13 mouse cellular contexts compared by ENCODE assay signal in genomic region chr15:7201421-7202380, GRCm38 (mm10).
DNase-seq lines count a peak whose midpoint lies in the region; ATAC-seq lines count a peak whose summit lies in the region.
"Had no signal": no experiment of that assay in that cellular context is flagged by ENCODE, and none has a peak within 500 bp of the region (broad histone marks: within the 10 kb centered on the region; RNA-seq: fewer than 3 reads in every experiment).

No protein-coding gene starts in this region.

- H3K4me3 ChIP-seq in hindbrain, embryonic 10.5 days = no peak overlapping the region
- no peak overlapping the region for H3K4me3 ChIP-seq in hindbrain, embryonic 11.5 days (ENCODE audit: low read depth, low read length)
- no peak overlapping the region for H3K4me3 ChIP-seq in neural tube, embryonic 13.5 days
- H3K4me3 ChIP-seq in hindbrain, embryonic 15.5 days = no peak overlapping the region
- H3K4me3 ChIP-seq in stomach, embryonic 16.5 days (replicated peaks; ENCODE audit: low read length) = no peak overlapping the region
- H3K4me3 ChIP-seq: forebrain, embryonic 12.5 days; liver, embryonic 15.5 days had no signal

- no peaks in the 10 kb centered on the region for H3K36me3 ChIP-seq in hindbrain, embryonic 10.5 days
- no peaks in the 10 kb centered on the region for H3K36me3 ChIP-seq in hindbrain, embryonic 11.5 days (ENCODE audit: control insufficient read depth, insufficient read depth, low read length)
- no peaks in the 10 kb centered on the region for H3K36me3 ChIP-seq in neural tube, embryonic 13.5 days
- H3K36me3 ChIP-seq in hindbrain, embryonic 15.5 days = no peaks in the 10 kb centered on the region
- H3K36me3 ChIP-seq in stomach, embryonic 16.5 days (ENCODE audit: control insufficient read depth, insufficient read depth, low read length) = no peaks in the 10 kb centered on the region
- H3K36me3 ChIP-seq: forebrain, embryonic 12.5 days; liver, embryonic 15.5 days had no signal

- H3K27ac ChIP-seq in hindbrain, embryonic 10.5 days = peak overlapping the region; percentile 75
- no peak overlapping the region for H3K27ac ChIP-seq in hindbrain, embryonic 11.5 days (ENCODE audit: low read depth, low read length)
- H3K27ac ChIP-seq in neural tube, embryonic 13.5 days (replicated peaks) = peak overlapping the region; percentile 62
- peak overlapping the region; percentile 18; the same call in 1 of the 2 replicates for H3K27ac ChIP-seq in hindbrain, embryonic 15.5 days (replicated peaks)
- peak overlapping the region; percentile 93 for H3K27ac ChIP-seq in stomach, embryonic 16.5 days (ENCODE audit: low read length)
- H3K27ac ChIP-seq: forebrain, embryonic 12.5 days; liver, embryonic 15.5 days had no signal

- no peak overlapping the region for H3K4me2 ChIP-seq in hindbrain, embryonic 11.5 days (replicated peaks; ENCODE audit: low read depth, low read length)
- no peak overlapping the region for H3K4me2 ChIP-seq in neural tube, embryonic 13.5 days
- no peak overlapping the region for H3K4me2 ChIP-seq in hindbrain, embryonic 15.5 days
- no peak overlapping the region for H3K4me2 ChIP-seq in stomach, embryonic 16.5 days (ENCODE audit: low read depth, low read length)
- H3K4me2 ChIP-seq: forebrain, embryonic 12.5 days; liver, embryonic 15.5 days had no signal

- H3K27me3 ChIP-seq in hindbrain, embryonic 10.5 days (ENCODE audit: insufficient read depth, poor library complexity, severe bottlenecking) = no peaks in the 10 kb centered on the region
- H3K27me3 ChIP-seq in hindbrain, embryonic 11.5 days (ENCODE audit: control insufficient read depth, insufficient read depth, low read length) = no peaks in the 10 kb centered on the region
- H3K27me3 ChIP-seq in neural tube, embryonic 13.5 days = no peaks in the 10 kb centered on the region
- no peaks in the 10 kb centered on the region for H3K27me3 ChIP-seq in hindbrain, embryonic 15.5 days
- no peaks in the 10 kb centered on the region for H3K27me3 ChIP-seq in stomach, embryonic 16.5 days (ENCODE audit: control insufficient read depth, insufficient read depth, low read length)
- H3K27me3 ChIP-seq: forebrain, embryonic 12.5 days had no signal

- H3K9ac ChIP-seq in hindbrain, embryonic 11.5 days (ENCODE audit: low read depth, low read length) = no peak overlapping the region
- no peak overlapping the region for H3K9ac ChIP-seq in neural tube, embryonic 13.5 days
- no peak overlapping the region for H3K9ac ChIP-seq in hindbrain, embryonic 15.5 days
- no peak overlapping the region for H3K9ac ChIP-seq in stomach, embryonic 16.5 days (ENCODE audit: low read length)
- H3K9ac ChIP-seq: forebrain, embryonic 12.5 days; liver, embryonic 15.5 days had no signal

- H3K9me3 ChIP-seq in hindbrain, embryonic 10.5 days = no peaks in the 10 kb centered on the region
- no peaks in the 10 kb centered on the region for H3K9me3 ChIP-seq in hindbrain, embryonic 11.5 days (ENCODE audit: control insufficient read depth, low read length)
- H3K9me3 ChIP-seq in neural tube, embryonic 13.5 days = no peaks in the 10 kb centered on the region
- H3K9me3 ChIP-seq in hindbrain, embryonic 15.5 days = no peaks in the 10 kb centered on the region
- no peaks in the 10 kb centered on the region for H3K9me3 ChIP-seq in stomach, embryonic 16.5 days (replicated peaks; ENCODE audit: control insufficient read depth, low read length)
- H3K9me3 ChIP-seq: forebrain, embryonic 12.5 days; liver, embryonic 15.5 days had no signal

- WGBS in hindbrain, embryonic 10.5 days = 55% methylated on average over 9 of the region's 9 CpGs
- 64% methylated on average over 9 of the region's 9 CpGs for WGBS in hindbrain, embryonic 11.5 days
- 49% methylated on average over 9 of the region's 9 CpGs for WGBS in neural tube, embryonic 13.5 days
- 54% methylated on average over 9 of the region's 9 CpGs for WGBS in hindbrain, embryonic 15.5 days
- 39% methylated on average over 9 of the region's 9 CpGs for WGBS in stomach, embryonic 16.5 days

- H3K4me1 ChIP-seq in hindbrain, embryonic 10.5 days (replicated peaks) = peaks cover 81% of the 10 kb centered on the region
- peaks cover 16% of the 10 kb centered on the region for H3K4me1 ChIP-seq in hindbrain, embryonic 11.5 days (replicated peaks; ENCODE audit: control insufficient read depth, insufficient read depth, low read length)
- peaks cover 75% of the 10 kb centered on the region for H3K4me1 ChIP-seq in neural tube, embryonic 13.5 days (replicated peaks)
- peaks cover 23% of the 10 kb centered on the region for H3K4me1 ChIP-seq in hindbrain, embryonic 15.5 days (replicated peaks)
- H3K4me1 ChIP-seq in stomach, embryonic 16.5 days (ENCODE audit: control insufficient read depth, insufficient read depth, low read length) = peaks cover 30% of the 10 kb centered on the region
- H3K4me1 ChIP-seq: liver, embryonic 15.5 days had no signal

- no peak for DNase-seq in hindbrain, embryonic 10.5 days (ENCODE audit: low spot score)
- DNase-seq in hindbrain, embryonic 11.5 days (ENCODE audit: low spot score) = no peak
- DNase-seq in neural tube, embryonic 10.5 days (ENCODE audit: extremely low spot score, low spot score) = no peak
- no peak for DNase-seq in layer of hippocampus, adult 9-11 months
- DNase-seq: cerebellum, adult 9-11 months; kidney, adult 11 months; thymus, adult 18-20 months had no signal

- ATAC-seq in hindbrain, embryonic 11.5 days (ENCODE audit: low FRiP score) = no peak
- no peak for ATAC-seq in neural tube, embryonic 13.5 days (ENCODE audit: low read depth)
- no peak for ATAC-seq in hindbrain, embryonic 15.5 days (ENCODE audit: low FRiP score, low read depth)
- ATAC-seq in stomach, embryonic 16.5 days (ENCODE audit: insufficient read depth, low FRiP score) = peak; percentile 82
- no peak for ATAC-seq in inflammation-experienced regulatory T-cells, adult 6 months
